Comparison of ENCODE assay signal across 21 mouse cellular contexts in genomic region chr9:44345570-44346433, GRCm38 (mm10). TPM values are rescaled to one million over a fixed set of nuclear protein-coding genes. Genes with fewer than 3 reads are reported as not detected.
DNase-seq lines count a peak whose midpoint lies in the region; ATAC-seq lines count a peak whose summit lies in the region.
"Had no signal": no experiment of that assay in that cellular context is flagged by ENCODE, and none has a peak within 500 bp of the region (broad histone marks: within the 10 kb centered on the region; RNA-seq: fewer than 3 reads in every experiment).

No protein-coding gene starts in this region.

- H3K9me3 ChIP-seq in megakaryocyte, embryonic 14.5 days, result no peaks in the 10 kb centered on the region
- H3K9me3 ChIP-seq in liver, embryonic 16.5 days (replicated peaks; ENCODE audit: control insufficient read depth, low read length), result no peaks in the 10 kb centered on the region
- H3K9me3 ChIP-seq: embryonic facial prominence, embryonic 15.5 days; heart, embryonic 12.5 days; hindbrain, embryonic 15.5 days; lung, embryonic 15.5 days; midbrain, embryonic 15.5 days had no signal

- H3K27ac ChIP-seq in liver, embryonic 16.5 days (ENCODE audit: low read length), result peak overlapping the region; percentile 99; the same call in 1 of the 2 replicates
- H3K27ac ChIP-seq: embryonic facial prominence, embryonic 15.5 days; hindbrain, embryonic 15.5 days; kidney, postnatal 0 days; lung, embryonic 15.5 days; midbrain, embryonic 15.5 days; stomach, postnatal 0 days had no signal

- peaks cover 71% of the 10 kb centered on the region for H3K36me3 ChIP-seq in megakaryocyte, embryonic 14.5 days (replicated peaks; ENCODE audit: low read length)
- H3K36me3 ChIP-seq in liver, embryonic 16.5 days (ENCODE audit: control insufficient read depth, insufficient read depth), result peaks cover 42% of the 10 kb centered on the region

- H3K27me3 ChIP-seq in megakaryocyte, embryonic 14.5 days (replicated peaks), result no peaks in the 10 kb centered on the region
- H3K27me3 ChIP-seq in liver, embryonic 16.5 days (ENCODE audit: control insufficient read depth, insufficient read depth, low read depth, low read length), result no peaks in the 10 kb centered on the region
- H3K27me3 ChIP-seq: embryonic facial prominence, embryonic 15.5 days; heart, embryonic 12.5 days; hindbrain, embryonic 15.5 days; lung, embryonic 15.5 days; midbrain, embryonic 15.5 days had no signal

- DNase-seq in layer of hippocampus, adult 11-12 months (ENCODE audit: low spot score), result peak; percentile 37
- DNase-seq in layer of hippocampus, adult 9-10 months (ENCODE audit: low spot score), result no peak
- peak; percentile 47 for DNase-seq in brain, adult 2 months (ENCODE audit: low read depth, low spot score)
- no peak for DNase-seq in neural tube, embryonic 10.5 days (ENCODE audit: extremely low spot score, low spot score)
- DNase-seq in T-cell, adult 2 months (ENCODE audit: low spot score), result no peak
- DNase-seq: adrenal gland, postnatal 14 days; cerebellum, adult 9-11 months; heart, postnatal 36 days; thymus, postnatal 4 days had no signal

- no peak for ATAC-seq in megakaryocyte, adult 5-6 weeks (ENCODE audit: poor library complexity, severe bottlenecking)
- ATAC-seq in liver, embryonic 16.5 days (ENCODE audit: low read depth), result no peak
- ATAC-seq: forebrain, embryonic 14.5 days; intestine, embryonic 16.5 days; midbrain, embryonic 15.5 days had no signal

- H3K9ac ChIP-seq in liver, embryonic 16.5 days (ENCODE audit: low read depth, low read length), result no peak overlapping the region
- H3K9ac ChIP-seq: embryonic facial prominence, embryonic 15.5 days; heart, embryonic 12.5 days; hindbrain, embryonic 15.5 days; lung, embryonic 15.5 days; midbrain, embryonic 15.5 days had no signal

- H3K4me1 ChIP-seq in megakaryocyte, embryonic 14.5 days, result peaks cover 50% of the 10 kb centered on the region
- peaks cover 20% of the 10 kb centered on the region for H3K4me1 ChIP-seq in liver, embryonic 16.5 days (ENCODE audit: control insufficient read depth, low read depth, low read length)

- H3K4me2 ChIP-seq in liver, embryonic 16.5 days (ENCODE audit: low read depth, low read length), result no peak overlapping the region
- H3K4me2 ChIP-seq: embryonic facial prominence, embryonic 15.5 days; heart, embryonic 12.5 days; hindbrain, embryonic 15.5 days; lung, embryonic 15.5 days; midbrain, embryonic 15.5 days had no signal

- H3K4me3 ChIP-seq in megakaryocyte, embryonic 14.5 days (replicated peaks), result peak overlapping the region; percentile 38
- no peak overlapping the region for H3K4me3 ChIP-seq in liver, embryonic 16.5 days (ENCODE audit: low read depth, low read length)
- H3K4me3 ChIP-seq: embryonic facial prominence, embryonic 15.5 days; heart, embryonic 12.5 days; hindbrain, embryonic 15.5 days; lung, embryonic 15.5 days; midbrain, embryonic 15.5 days had no signal

- WGBS in liver, embryonic 16.5 days (ENCODE audit: insufficient replicate concordance), result 69% methylated on average over 6 of the region's 6 CpGs

RNA-seq across cellular contexts. Expression of gene Hmbs, which starts 1.8 kb away (rescaled TPM):
- polyA plus RNA-seq in megakaryocyte, embryonic 14.5 days (2012; ENCODE audit: insufficient read depth, low replicate concordance), result 51.1 and 76.9 TPM in 2 replicates
- 63.1 and 83.4 TPM in 2 replicates for total RNA-seq in megakaryocyte, adult 5-6 weeks (2015)
- 31.2 and 41.1 TPM in 2 replicates for total RNA-seq in megakaryocyte, adult 5-6 weeks (2017)
- polyA plus RNA-seq in liver, embryonic 16.5 days (2015; fragmentation: Nextera tagmentation; extraction: Ambion mirVana), result 1,376 and 1,388 TPM in 2 replicates

RNA-seq across cellular contexts. Expression of gene H2afx, which starts 11.3 kb away (rescaled TPM):
- polyA plus RNA-seq in megakaryocyte, embryonic 14.5 days (2012; ENCODE audit: insufficient read depth, low replicate concordance), result 416 and 1,650 TPM in 2 replicates
- total RNA-seq in megakaryocyte, adult 5-6 weeks (2015), result 136 and 144 TPM in 2 replicates
- 239 and 262 TPM in 2 replicates for total RNA-seq in megakaryocyte, adult 5-6 weeks (2017)
- 191 and 216 TPM in 2 replicates for polyA plus RNA-seq in liver, embryonic 16.5 days (2015; fragmentation: Nextera tagmentation; extraction: Ambion mirVana)

RNA-seq across cellular contexts. Expression of gene Vps11, which starts 15.7 kb away (rescaled TPM):
- polyA plus RNA-seq in megakaryocyte, embryonic 14.5 days (2012; ENCODE audit: insufficient read depth, low replicate concordance), result 5.8 and 8.3 TPM in 2 replicates
- total RNA-seq in megakaryocyte, adult 5-6 weeks (2015), result 19.2 and 19.4 TPM in 2 replicates
- 22.7 and 26.8 TPM in 2 replicates for total RNA-seq in megakaryocyte, adult 5-6 weeks (2017)
- polyA plus RNA-seq in liver, embryonic 16.5 days (2015; fragmentation: Nextera tagmentation; extraction: Ambion mirVana), result 14.3 and 14.4 TPM in 2 replicates

RNA-seq across cellular contexts. Expression of gene Dpagt1, which starts 20.0 kb away (rescaled TPM):
- 7.1 and 9.5 TPM in 2 replicates for polyA plus RNA-seq in megakaryocyte, embryonic 14.5 days (2012; ENCODE audit: insufficient read depth, low replicate concordance)
- total RNA-seq in megakaryocyte, adult 5-6 weeks (2015), result 37.7 and 39.4 TPM in 2 replicates
- total RNA-seq in megakaryocyte, adult 5-6 weeks (2017), result 15.2 and 17.4 TPM in 2 replicates
- 17.5 and 20.1 TPM in 2 replicates for polyA plus RNA-seq in liver, embryonic 16.5 days (2015; fragmentation: Nextera tagmentation; extraction: Ambion mirVana)

RNA-seq across cellular contexts. Expression of gene C2cd2l, which starts 25.7 kb away (rescaled TPM):
- polyA plus RNA-seq in megakaryocyte, embryonic 14.5 days (2012; ENCODE audit: insufficient read depth, low replicate concordance), result 44.6 and 94.5 TPM in 2 replicates
- total RNA-seq in megakaryocyte, adult 5-6 weeks (2015), result 12.0 and 16.4 TPM in 2 replicates
- total RNA-seq in megakaryocyte, adult 5-6 weeks (2017), result 11.0 and 13.4 TPM in 2 replicates
- polyA plus RNA-seq in liver, embryonic 16.5 days (2015; fragmentation: Nextera tagmentation; extraction: Ambion mirVana), result 7.8 and 9.1 TPM in 2 replicates

Comparison
In these comparisons a context has a peak if more than half of its experiments do, and no peak if none do; other contexts are left out.
1. DNase-seq: peak in layer of hippocampus, adult 11-12 months (single experiment) and brain, adult 2 months (single experiment); none in layer of hippocampus, adult 9-10 months (single experiment), neural tube, embryonic 10.5 days (single experiment) and T-cell, adult 2 months (single experiment).
2. RNA of gene Hmbs, which starts 1.8 kb away (polyA plus RNA-seq): 1,376 to 1,388 TPM in liver, embryonic 16.5 days; 51.1 to 76.9 TPM in megakaryocyte, embryonic 14.5 days; every median in the first group is over 10 times any median in the second.